Mouse (Mus musculus) midbrain, embryonic 15.5 days (tissue): ENCODE measurements at regions not wholly inside any gene's neighbourhood (a gene's known extent, or its start where the extent isn't known, plus 50 kb on each side); places are given as distances from the start of the nearest gene placed in this dataset.

Experiments
- ATAC-seq: fragments of 200-750 bp; cut with Nextera tagmentation; replicated peaks from 2 replicates; pipeline ENCODE4 v1.8.0; 2017; ENCODE audit warnings: moderate TSS enrichment
- H3K27ac ChIP-seq: fragments of 300-500 bp; sonication (generic); 2 replicates; pipeline ENCODE4 v1.5.1; 2015; ENCODE audit warnings: mild to moderate bottlenecking, inconsistent platforms
- H3K27me3 ChIP-seq: fragments of 300-500 bp; sonication (generic); replicated peaks from 2 replicates; pipeline ENCODE4 v1.6.1; 2015; ENCODE audit warnings: inconsistent platforms
- H3K36me3 ChIP-seq: fragments of 300-500 bp; sonication (generic); replicated peaks from 2 replicates; pipeline ENCODE4 v1.6.1; 2015; ENCODE audit warnings: inconsistent platforms
- H3K4me1 ChIP-seq: fragments of 300-500 bp; sonication (generic); 2 replicates; pipeline ENCODE4 v1.6.1; 2015; ENCODE audit warnings: inconsistent platforms
- H3K4me2 ChIP-seq: fragments of 300-500 bp; sonication (generic); 2 replicates; pipeline ENCODE4 v1.6.1; 2015; ENCODE audit warnings: inconsistent platforms, mild to moderate bottlenecking, moderate library complexity
- H3K4me3 ChIP-seq: fragments of 300-500 bp; sonication (generic); 2 replicates; pipeline ENCODE4 v1.5.1; 2015; ENCODE audit warnings: mild to moderate bottlenecking, inconsistent platforms
- H3K9ac ChIP-seq: fragments of 300-500 bp; sonication (generic); 2 replicates; pipeline ENCODE4 v1.6.1; 2015; ENCODE audit warnings: mild to moderate bottlenecking, inconsistent platforms
- H3K9me3 ChIP-seq: fragments of 300-500 bp; sonication (generic); 2 replicates; pipeline ENCODE4 v1.6.1; 2016; ENCODE audit warnings: inconsistent platforms
- WGBS: fragments of 180-500 bp; shearing (Covaris S2); methylation state at CpG from one replicate; pipeline ENCODE4 v1.1.7; 2015; ENCODE audit warnings: mixed read lengths; 5-methylcytosine and 5-hydroxymethylcytosine counted together

- Histone ChIP-seq H3K4me2 (no peak overlapping the region), H3K36me3 (no peaks in the 10 kb centered on the region), H3K4me3 (no peak overlapping the region), H3K27me3 (no peaks in the 10 kb centered on the region), H3K9ac (no peak overlapping the region), H3K9me3 (no peaks in the 10 kb centered on the region), H3K27ac (no peak overlapping the region), H3K4me1 (no peaks in the 10 kb centered on the region)
- 94% methylated on average over 1 of the region's 1 CpGs for WGBS
- no peak for ATAC-seq
Measured at GRCm38 (mm10) chr6:147765241-147765640, 281.8 kb upstream of the Far2 start.

GRCm38 (mm10) chr6:147769180-147769579 lies 277.9 kb upstream of the Far2 start:
- Histone ChIP-seq H3K9me3 (no peaks in the 10 kb centered on the region), H3K9ac (no peak overlapping the region), H3K36me3 (no peaks in the 10 kb centered on the region), H3K27ac (no peak overlapping the region), H3K4me1 (no peaks in the 10 kb centered on the region), H3K4me3 (no peak overlapping the region), H3K4me2 (no peak overlapping the region), H3K27me3 (no peaks in the 10 kb centered on the region)
- no peak for ATAC-seq
- WGBS = 78% methylated on average over 5 of the region's 5 CpGs

GRCm38 (mm10) chr6:147770034-147770433 lies 277.0 kb upstream of the Far2 start:
- no peak overlapping the region for H3K27ac ChIP-seq
- H3K27me3 ChIP-seq = no peaks in the 10 kb centered on the region
- H3K4me2 ChIP-seq = no peak overlapping the region
- H3K9me3 ChIP-seq = no peaks in the 10 kb centered on the region
- ATAC-seq = no peak
- no peaks in the 10 kb centered on the region for H3K36me3 ChIP-seq
- no peaks in the 10 kb centered on the region for H3K4me1 ChIP-seq
- H3K9ac ChIP-seq = no peak overlapping the region
- no peak overlapping the region for H3K4me3 ChIP-seq

- H3K27ac ChIP-seq = no peak overlapping the region
- no peaks in the 10 kb centered on the region for H3K27me3 ChIP-seq
- H3K9ac ChIP-seq = no peak overlapping the region
- no peaks in the 10 kb centered on the region for H3K9me3 ChIP-seq
- no peak overlapping the region for H3K4me3 ChIP-seq
- ATAC-seq = no peak
- WGBS = 44% methylated on average over 4 of the region's 4 CpGs
- H3K4me1 ChIP-seq = no peaks in the 10 kb centered on the region
- no peak overlapping the region for H3K4me2 ChIP-seq
- no peaks in the 10 kb centered on the region for H3K36me3 ChIP-seq
Measured at GRCm38 (mm10) chr6:147771411-147771810, 275.6 kb upstream of the Far2 start.

GRCm38 (mm10) chr6:147773904-147774303 lies 273.2 kb upstream of the Far2 start:
- Histone ChIP-seq H3K9me3 (no peaks in the 10 kb centered on the region), H3K27ac (no peak overlapping the region), H3K36me3 (no peaks in the 10 kb centered on the region), H3K27me3 (no peaks in the 10 kb centered on the region), H3K9ac (no peak overlapping the region), H3K4me1 (no peaks in the 10 kb centered on the region), H3K4me3 (no peak overlapping the region), H3K4me2 (no peak overlapping the region)
- ATAC-seq = no peak
- WGBS = 85% methylated on average over 10 of the region's 10 CpGs

GRCm38 (mm10) chr6:147774626-147775025 lies 272.4 kb upstream of the Far2 start:
- H3K4me3 ChIP-seq = no peak overlapping the region
- no peaks in the 10 kb centered on the region for H3K36me3 ChIP-seq
- WGBS = 92% methylated on average over 6 of the region's 6 CpGs

GRCm38 (mm10) chr6:147779466-147779865 lies 267.6 kb upstream of the Far2 start:
- H3K27ac ChIP-seq = no peak overlapping the region
- WGBS = 87% methylated on average over 1 of the region's 1 CpGs
- no peak overlapping the region for H3K4me2 ChIP-seq
- no peaks in the 10 kb centered on the region for H3K9me3 ChIP-seq
- H3K4me1 ChIP-seq = no peaks in the 10 kb centered on the region
- no peaks in the 10 kb centered on the region for H3K27me3 ChIP-seq
- no peak for ATAC-seq
- H3K36me3 ChIP-seq = no peaks in the 10 kb centered on the region
- no peak overlapping the region for H3K4me3 ChIP-seq
- no peak overlapping the region for H3K9ac ChIP-seq

More at GRCm38 (mm10) chr6:147774626-147775025, 272.4 kb upstream of the Far2 start:
- Histone ChIP-seq H3K27ac (no peak overlapping the region), H3K4me1 (no peaks in the 10 kb centered on the region), H3K9me3 (no peaks in the 10 kb centered on the region), H3K27me3 (no peaks in the 10 kb centered on the region), H3K9ac (no peak overlapping the region), H3K4me2 (no peak overlapping the region)
- ATAC-seq = no peak

GRCm38 (mm10) chr6:147784249-147784648 lies 262.8 kb upstream of the Far2 start:
- H3K4me3 ChIP-seq = no peak overlapping the region
- no peaks in the 10 kb centered on the region for H3K4me1 ChIP-seq
- ATAC-seq = no peak
- no peaks in the 10 kb centered on the region for H3K36me3 ChIP-seq
- H3K4me2 ChIP-seq = no peak overlapping the region
- H3K9ac ChIP-seq = no peak overlapping the region
- WGBS = 87% methylated on average over 2 of the region's 2 CpGs
- no peaks in the 10 kb centered on the region for H3K27me3 ChIP-seq
- H3K9me3 ChIP-seq = no peaks in the 10 kb centered on the region
- H3K27ac ChIP-seq = no peak overlapping the region

GRCm38 (mm10) chr6:147784854-147785253 lies 262.2 kb upstream of the Far2 start:
- WGBS = 93% methylated on average over 6 of the region's 6 CpGs
- no peak for ATAC-seq
- Histone ChIP-seq H3K4me3 (no peak overlapping the region), H3K27me3 (no peaks in the 10 kb centered on the region), H3K4me1 (no peaks in the 10 kb centered on the region), H3K4me2 (no peak overlapping the region), H3K9ac (no peak overlapping the region), H3K36me3 (no peaks in the 10 kb centered on the region), H3K9me3 (no peaks in the 10 kb centered on the region), H3K27ac (no peak overlapping the region)

GRCm38 (mm10) chr6:147788095-147788494 lies 259.0 kb upstream of the Far2 start:
- ATAC-seq = no peak
- H3K36me3 ChIP-seq = no peaks in the 10 kb centered on the region
- H3K9me3 ChIP-seq = no peaks in the 10 kb centered on the region
- H3K27ac ChIP-seq = no peak overlapping the region
- 86% methylated on average over 2 of the region's 2 CpGs for WGBS
- H3K4me1 ChIP-seq = no peaks in the 10 kb centered on the region
- H3K4me3 ChIP-seq = no peak overlapping the region
- H3K27me3 ChIP-seq = no peaks in the 10 kb centered on the region
- H3K4me2 ChIP-seq = no peak overlapping the region
- no peak overlapping the region for H3K9ac ChIP-seq

GRCm38 (mm10) chr6:147789112-147789511 lies 257.9 kb upstream of the Far2 start:
- Histone ChIP-seq H3K9me3 (no peaks in the 10 kb centered on the region), H3K4me3 (no peak overlapping the region), H3K4me2 (no peak overlapping the region), H3K36me3 (no peaks in the 10 kb centered on the region), H3K4me1 (no peaks in the 10 kb centered on the region), H3K9ac (no peak overlapping the region), H3K27ac (no peak overlapping the region), H3K27me3 (no peaks in the 10 kb centered on the region)
- no peak for ATAC-seq
- 75% methylated on average over 6 of the region's 6 CpGs for WGBS

GRCm38 (mm10) chr6:147793811-147794210 lies 253.2 kb upstream of the Far2 start:
- Histone ChIP-seq H3K9ac (no peak overlapping the region), H3K9me3 (no peaks in the 10 kb centered on the region), H3K4me1 (no peaks in the 10 kb centered on the region), H3K4me3 (no peak overlapping the region), H3K4me2 (no peak overlapping the region), H3K36me3 (no peaks in the 10 kb centered on the region), H3K27ac (no peak overlapping the region), H3K27me3 (no peaks in the 10 kb centered on the region)
- ATAC-seq = no peak
- WGBS = 34% methylated on average over 3 of the region's 3 CpGs

GRCm38 (mm10) chr6:147794351-147794750 lies 252.7 kb upstream of the Far2 start:
- Histone ChIP-seq H3K9ac (no peak overlapping the region), H3K9me3 (no peaks in the 10 kb centered on the region), H3K4me2 (no peak overlapping the region), H3K4me3 (no peak overlapping the region), H3K27ac (no peak overlapping the region), H3K27me3 (no peaks in the 10 kb centered on the region), H3K36me3 (no peaks in the 10 kb centered on the region), H3K4me1 (no peaks in the 10 kb centered on the region)
- ATAC-seq = no peak
- WGBS = 75% methylated on average over 4 of the region's 4 CpGs
